Mouse (Mus musculus): ENCODE measurements around the gene Olfr93. TPM values are rescaled to one million over a fixed set of nuclear protein-coding genes. Genes with fewer than 3 reads are reported as not detected.

The Olfr93 gene
- polyA plus RNA-seq, 1 experiment: not detected

DNA sequence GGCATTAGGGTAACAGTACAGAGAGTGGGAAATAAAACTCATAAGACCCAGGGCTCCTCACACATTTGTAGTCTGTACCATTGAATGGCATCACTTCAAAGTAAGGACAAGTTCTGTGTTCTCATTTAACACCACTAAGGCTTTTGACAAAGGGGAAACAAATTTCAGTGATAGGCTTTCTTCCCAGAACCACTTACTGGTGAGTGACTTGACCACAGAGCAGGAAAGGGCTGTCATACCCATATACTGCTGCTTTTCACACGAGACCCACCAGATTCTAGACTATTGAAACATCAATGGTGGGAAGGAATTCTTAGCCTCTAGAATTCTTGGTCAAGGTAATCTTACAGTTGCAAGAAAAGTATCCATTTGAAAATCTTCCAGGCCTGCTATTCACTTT is 69.1 kb downstream of the Olfr93 start:
- Histone ChIP-seq H3K27me3 (replicated peaks; ENCODE audit: control insufficient read depth, insufficient read depth, low read length) (no peaks in the 10 kb centered on the region; the same call in 1 of the 2 replicates), H3K36me3 (ENCODE audit: control insufficient read depth, insufficient read depth, low read length) (no peaks in the 10 kb centered on the region), H3K4me1 (ENCODE audit: control insufficient read depth, insufficient read depth, low read length) (no peaks in the 10 kb centered on the region), H3K4me3 (ENCODE audit: insufficient read depth, low read depth, low read length) (no peak overlapping the region), H3K27ac (ENCODE audit: insufficient read depth, low read depth, low read length) (no peak overlapping the region)
- 71% methylated on average over 1 of the region's 1 CpGs for WGBS
- DNase-seq: no peak
- TF ChIP-seq POLR2A (IDR thresholded peaks at IDR 0.05; ENCODE audit: low read depth, low read length): no peak
- TF ChIP-seq CTCF (conservative IDR thresholded peaks at IDR 0.05; ENCODE audit: insufficient read depth, insufficient read length, low read depth, low read length): no peak

Other genes with a start within 250 kb of the Olfr93 start
- gene Rnf39, start 218.6 kb downstream of the Olfr93 start, polyA plus RNA-seq (2012; rRNA removed): 0.36 and 0.69 TPM in 2 replicates
- 54.9 and 73.8 TPM in 2 replicates for gene Ppp1r11, start 209.8 kb downstream of the Olfr93 start, polyA plus RNA-seq (2012; rRNA removed)
- 26.5 and 33.7 TPM in 2 replicates for gene Znrd1, start 202.9 kb downstream of the Olfr93 start, polyA plus RNA-seq (2012; rRNA removed)
- 3.1 and 4.2 TPM in 2 replicates for gene Znrd1as, start 202.9 kb downstream of the Olfr93 start, polyA plus RNA-seq (2012; rRNA removed)
- gene 2410137M14Rik, start 180.3 kb downstream of the Olfr93 start, polyA plus RNA-seq (2012; rRNA removed): 0.25 TPM in 1 of 2 replicates, not detected in the other
- gene H2-M5, start 172.0 kb downstream of the Olfr93 start, polyA plus RNA-seq (2012; rRNA removed): 0.03 and 0.08 TPM in 2 replicates
- 2.0 and 3.0 TPM in 2 replicates for gene Zfp57, start 160.3 kb downstream of the Olfr93 start, polyA plus RNA-seq (2012; rRNA removed)
- not detected in 2 replicates for gene Mog, start 138.1 kb downstream of the Olfr93 start, polyA plus RNA-seq (2012; rRNA removed)
- 21.0 TPM in 2 replicates for gene Gabbr1, start 115.5 kb downstream of the Olfr93 start, polyA plus RNA-seq (2012; rRNA removed)
- not detected in 2 replicates for gene Olfr90, start 73.0 kb downstream of the Olfr93 start, polyA plus RNA-seq (2012; rRNA removed)
- not detected in 2 replicates for gene Olfr91, start 63.2 kb downstream of the Olfr93 start, polyA plus RNA-seq (2012; rRNA removed)
- gene Olfr92, start 41.4 kb downstream of the Olfr93 start, polyA plus RNA-seq (2012; rRNA removed): not detected in 2 replicates
- 0.20 and 1.6 TPM in 2 replicates for gene Ubd, start 32.4 kb upstream of the Olfr93 start, polyA plus RNA-seq (2012; rRNA removed)
- gene Olfr94, start 39.5 kb upstream of the Olfr93 start, polyA plus RNA-seq (2012; rRNA removed): not detected in 2 replicates
- gene Olfr95, start 51.6 kb upstream of the Olfr93 start, polyA plus RNA-seq (2012; rRNA removed): not detected in 2 replicates
- gene Olfr96, start 58.7 kb upstream of the Olfr93 start, polyA plus RNA-seq (2012; rRNA removed): not detected in 2 replicates
- gene Olfr97, start 75.8 kb upstream of the Olfr93 start, polyA plus RNA-seq (2012; rRNA removed): not detected in 2 replicates
- not detected in 2 replicates for gene Olfr98, start 102.3 kb upstream of the Olfr93 start, polyA plus RNA-seq (2012; rRNA removed)
- gene H2-M3, start 108.7 kb upstream of the Olfr93 start, polyA plus RNA-seq (2012; rRNA removed): 4.0 and 6.0 TPM in 2 replicates
- not detected in 2 replicates for gene Olfr99, start 122.0 kb upstream of the Olfr93 start, polyA plus RNA-seq (2012; rRNA removed)
- gene Olfr101, start 142.8 kb upstream of the Olfr93 start, polyA plus RNA-seq (2012; rRNA removed): not detected in 2 replicates
- not detected in 2 replicates for gene Olfr102, start 155.6 kb upstream of the Olfr93 start, polyA plus RNA-seq (2012; rRNA removed)
- gene Olfr103, start 178.2 kb upstream of the Olfr93 start, polyA plus RNA-seq (2012; rRNA removed): not detected in 2 replicates
- gene Olfr104-ps, start 198.1 kb upstream of the Olfr93 start, polyA plus RNA-seq (2012; rRNA removed): not detected in 2 replicates
- gene Olfr105-ps, start 217.5 kb upstream of the Olfr93 start, polyA plus RNA-seq (2012; rRNA removed): not detected in 2 replicates
- not detected in 2 replicates for gene Olfr106-ps, start 228.9 kb upstream of the Olfr93 start, polyA plus RNA-seq (2012; rRNA removed)
- gene Olfr107, start 237.7 kb upstream of the Olfr93 start, polyA plus RNA-seq (2012; rRNA removed): not detected in 2 replicates

All from kidney, adult 2 months (tissue).